Mouse (Mus musculus) right cerebral cortex, postnatal 4 days (tissue): Measurements from ENCODE around the gene Lhfp.
A peak's percentile ranks its signal among the peaks of the same experiment; 100 is the strongest.
"Not testable (repeated sequence)": the region's sequence is repeated elsewhere in the genome, so short reads cannot be mapped to it uniquely, and the experiment has no call there.

ENCODE experiments used
- DNase-seq: peaks from one replicate; pipeline ENCODE4 v3.0.0-alpha.2; 2022

Gene Lhfp

DNA sequence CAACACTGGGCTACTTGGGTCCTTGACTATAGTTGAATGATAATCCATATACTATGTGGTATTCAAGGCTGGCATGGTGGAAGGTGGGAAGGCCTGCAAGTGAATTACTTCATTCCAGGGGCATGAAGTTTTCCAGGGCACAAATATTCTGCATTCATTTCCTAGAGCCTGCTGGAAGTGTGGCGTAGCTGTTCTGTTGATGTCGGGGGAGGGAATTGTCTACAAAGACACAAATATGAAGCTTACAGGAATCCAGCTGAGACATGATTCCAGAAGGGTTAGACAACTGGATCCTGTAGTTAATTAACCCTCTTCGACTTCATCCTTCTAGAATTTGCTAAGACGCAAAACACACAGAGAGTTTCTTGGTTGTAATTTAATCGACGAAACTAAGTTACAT lies 60.4 kb downstream of the Lhfp start:
- no peak for DNase-seq

DNA sequence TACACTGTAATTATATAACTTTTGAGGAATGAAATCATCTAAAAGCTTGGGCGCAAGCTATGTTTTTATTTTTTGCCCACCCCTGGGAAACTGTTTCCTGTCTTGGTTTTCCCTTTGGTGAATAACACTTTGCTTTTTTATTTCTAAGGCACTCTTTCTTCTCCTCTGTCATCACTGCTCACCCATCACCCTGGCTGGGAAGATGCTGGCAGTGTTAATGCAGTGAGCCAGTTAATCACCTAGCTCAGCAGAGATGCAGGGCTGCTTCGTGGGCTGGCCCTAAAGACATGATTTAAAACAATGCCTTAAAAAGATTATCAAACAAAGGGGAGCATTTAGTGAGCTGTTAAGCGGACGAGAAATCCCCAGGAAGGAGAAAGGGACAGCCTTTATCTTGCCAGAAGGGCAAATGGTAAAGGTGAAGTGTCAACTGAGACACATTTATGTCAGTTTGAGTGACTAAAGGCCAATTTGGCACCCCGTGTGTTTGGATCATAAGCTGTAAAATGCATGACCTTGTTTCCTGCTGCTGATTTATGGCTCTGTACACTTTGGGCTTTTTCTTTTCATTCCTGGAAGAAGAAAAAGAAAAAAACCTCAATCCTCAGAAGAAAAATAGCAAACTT lies 60.9 kb downstream of the Lhfp start:
- no peak for DNase-seq

DNA sequence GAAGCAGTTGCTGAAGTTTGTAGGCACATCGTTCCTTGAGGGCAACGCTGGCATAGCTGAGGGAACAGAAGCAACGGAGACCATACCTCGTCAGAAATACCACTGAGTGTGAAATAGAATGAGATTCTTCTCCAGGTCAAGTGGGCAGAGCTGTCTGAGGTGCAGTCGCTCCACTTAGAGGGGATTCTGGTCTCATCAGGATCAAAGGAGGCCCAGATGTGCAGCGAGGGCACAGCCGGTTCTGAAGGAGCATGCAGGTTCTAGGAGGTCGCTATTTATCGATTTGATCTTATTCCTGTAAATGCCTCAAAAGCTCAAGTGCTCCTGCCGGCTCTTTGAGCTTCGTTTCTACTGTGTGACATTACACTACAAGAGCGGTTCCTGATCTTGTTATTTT lies 61.4 kb downstream of the Lhfp start:
- no peak for DNase-seq

DNA sequence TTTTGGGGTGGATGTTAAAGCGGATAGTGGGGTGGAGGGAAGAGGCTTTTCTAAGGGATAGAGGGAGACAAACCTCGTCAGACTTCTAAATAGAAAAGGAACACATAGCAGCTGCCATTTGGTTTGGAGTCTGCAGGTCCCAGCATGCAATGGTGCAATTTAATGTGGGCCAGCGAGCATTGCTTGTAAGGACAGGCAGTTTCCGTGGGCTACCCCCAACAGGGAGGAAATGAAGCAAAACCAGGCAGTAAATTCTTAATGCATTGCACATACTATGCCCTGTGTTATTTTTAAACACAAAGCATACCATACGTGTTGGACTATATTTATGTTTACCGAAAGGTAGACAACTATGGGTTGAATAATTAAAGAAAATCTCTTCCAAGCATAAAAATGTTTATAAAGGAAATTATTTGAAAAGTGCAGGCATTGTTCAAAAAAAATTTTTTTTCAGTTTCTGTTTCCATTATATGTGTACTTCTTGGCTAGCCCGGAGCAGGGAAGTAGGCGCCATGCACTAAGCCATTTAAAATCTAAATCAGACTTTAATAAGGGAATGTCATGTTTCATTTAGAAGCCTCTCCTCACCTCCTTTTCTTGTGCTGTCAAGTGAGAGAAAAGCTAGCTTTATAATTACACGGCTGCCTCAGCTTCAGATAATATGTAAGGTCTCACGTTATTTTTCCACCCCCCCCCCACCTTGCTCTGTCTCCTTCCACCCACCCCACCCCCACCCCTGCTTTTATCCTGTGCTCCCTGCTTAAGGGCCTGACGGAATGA lies 67.5 kb downstream of the Lhfp start:
- DNase-seq, result no peak

DNA sequence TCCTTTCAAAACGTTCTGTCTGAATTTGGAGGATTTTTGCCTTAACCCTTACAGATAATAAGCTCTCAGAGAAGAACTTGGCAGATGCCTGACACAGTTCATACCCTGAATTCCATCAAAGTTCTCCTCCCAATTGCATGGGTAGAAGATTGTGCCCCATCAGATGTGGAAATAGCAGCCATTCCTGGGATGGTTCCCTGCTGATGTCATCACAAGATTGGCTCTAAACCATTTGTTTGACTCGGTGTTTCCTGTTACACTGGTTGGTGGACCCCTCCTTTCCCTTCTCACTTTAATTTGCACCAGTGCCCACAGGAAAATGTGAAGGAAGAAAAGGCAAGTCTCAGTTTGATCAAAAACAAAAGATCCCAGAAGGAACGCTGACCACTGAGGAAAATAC lies 68.6 kb downstream of the Lhfp start:
- DNase-seq, result no peak

DNA sequence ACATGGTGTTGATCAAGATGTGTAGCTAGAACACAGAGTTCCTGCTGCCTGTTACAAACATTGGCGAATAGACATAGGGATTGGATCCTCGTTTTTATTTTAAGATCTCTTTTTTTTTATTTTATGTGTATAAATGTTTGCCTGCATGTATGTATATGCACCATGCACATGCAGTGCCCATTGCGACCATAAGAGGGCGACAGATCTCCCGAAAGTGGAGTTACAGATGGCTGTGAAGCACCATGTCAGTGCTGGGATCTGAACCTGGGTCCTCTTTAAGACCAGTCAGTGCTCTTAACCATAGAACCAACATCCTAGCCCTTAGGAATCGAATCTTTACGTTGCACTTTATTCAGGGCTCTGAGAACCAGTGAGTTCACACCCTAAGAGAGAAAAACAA lies 70.7 kb downstream of the Lhfp start:
- no peak for DNase-seq

DNA sequence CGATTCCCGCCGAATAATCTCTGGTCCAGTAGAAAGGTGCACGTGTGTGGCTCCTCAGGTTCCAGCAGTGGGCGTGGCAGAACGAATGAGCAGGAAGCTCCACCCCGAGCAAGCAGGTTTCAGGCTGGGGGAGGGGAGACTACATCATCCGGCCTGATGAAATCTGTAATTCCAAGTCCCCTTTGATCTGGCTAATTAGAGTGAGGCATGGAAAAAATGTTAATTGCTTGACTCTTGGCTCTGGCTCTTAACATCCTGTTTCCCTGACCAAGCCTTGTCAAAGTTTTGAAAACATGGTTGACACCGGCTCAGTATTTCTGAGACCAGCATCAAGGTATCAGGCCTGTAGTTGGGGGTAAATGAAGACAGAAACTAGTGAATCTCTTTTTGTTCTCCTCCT lies 77.4 kb downstream of the Lhfp start:
- not testable (repeated sequence) for DNase-seq

DNA sequence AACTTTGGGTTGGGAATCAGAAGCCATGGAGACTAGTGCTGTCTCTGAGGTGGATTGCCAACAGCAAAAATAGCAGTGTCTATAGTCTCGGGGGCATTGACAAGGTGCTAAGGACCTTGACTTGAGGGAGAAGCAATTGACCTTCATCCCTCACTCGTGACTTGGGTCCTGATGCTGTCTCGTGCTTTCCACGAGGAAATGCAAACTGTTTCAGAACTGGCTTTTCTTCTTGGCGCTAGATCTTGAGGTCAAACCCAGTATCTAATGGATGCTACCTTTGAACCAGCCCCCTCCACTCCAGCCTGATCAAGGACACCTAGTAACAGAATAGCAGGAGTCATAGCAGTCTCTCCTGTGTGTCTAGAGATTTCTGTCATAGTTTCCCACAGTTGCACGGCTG lies 78.7 kb downstream of the Lhfp start:
- DNase-seq, result no peak

DNA sequence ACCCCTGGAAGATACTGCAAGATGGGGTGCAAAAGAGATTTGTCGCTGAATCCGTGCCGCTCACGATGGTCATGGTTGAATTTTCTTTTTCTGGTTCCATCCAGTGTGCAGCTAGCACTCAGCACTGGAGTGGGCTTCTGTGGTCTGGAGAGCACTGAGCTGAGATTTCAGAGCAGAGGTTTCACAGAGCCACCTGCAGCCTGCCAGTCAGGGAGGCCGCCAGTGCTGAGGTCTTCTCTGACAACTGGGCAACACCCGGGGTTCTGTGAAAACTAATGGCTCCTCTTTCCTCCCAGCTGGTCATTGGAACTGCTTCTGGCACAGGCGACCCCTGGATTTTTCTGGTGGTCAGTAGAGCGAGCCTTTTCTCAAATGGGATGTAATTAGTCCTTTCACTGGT lies 84.2 kb downstream of the Lhfp start:
- DNase-seq, result no peak

DNA sequence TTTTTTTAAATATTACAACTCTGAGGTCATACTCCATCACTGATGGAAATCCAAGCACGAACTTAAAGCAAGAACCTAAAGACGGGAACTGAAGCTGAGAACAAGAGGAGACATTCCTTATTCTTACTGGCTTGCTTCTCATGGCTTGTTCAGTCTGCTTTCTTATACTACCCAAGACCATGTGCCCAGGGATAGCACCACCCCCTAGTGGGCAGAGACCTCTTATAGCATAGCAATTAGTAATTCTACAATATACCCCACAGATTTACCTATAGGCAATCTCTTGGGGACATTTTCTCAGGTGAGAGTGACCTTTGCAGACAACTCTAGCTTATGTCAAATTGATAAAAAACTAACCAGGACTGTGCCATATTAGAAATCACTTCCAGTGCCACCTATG lies 97.5 kb downstream of the Lhfp start:
- no peak for DNase-seq

DNA sequence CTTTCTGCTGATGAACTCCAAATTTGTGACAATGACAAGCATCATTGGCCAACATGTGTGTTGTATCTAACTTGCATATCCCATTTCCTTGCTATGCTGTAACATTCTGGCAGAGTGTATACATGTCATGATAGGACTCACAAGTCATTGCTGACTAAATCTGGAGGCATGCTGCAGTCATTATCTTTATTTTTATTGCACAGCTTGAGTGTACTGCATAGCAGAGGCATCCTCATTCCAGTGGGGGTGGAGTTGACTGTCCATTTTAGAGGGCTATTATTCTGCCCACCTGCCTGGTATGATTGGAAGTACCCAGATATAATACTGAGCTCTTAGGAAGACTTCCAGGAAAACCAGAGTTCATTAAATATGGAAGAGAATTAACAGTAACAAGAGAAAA lies 97.9 kb downstream of the Lhfp start:
- DNase-seq, result no peak

DNA sequence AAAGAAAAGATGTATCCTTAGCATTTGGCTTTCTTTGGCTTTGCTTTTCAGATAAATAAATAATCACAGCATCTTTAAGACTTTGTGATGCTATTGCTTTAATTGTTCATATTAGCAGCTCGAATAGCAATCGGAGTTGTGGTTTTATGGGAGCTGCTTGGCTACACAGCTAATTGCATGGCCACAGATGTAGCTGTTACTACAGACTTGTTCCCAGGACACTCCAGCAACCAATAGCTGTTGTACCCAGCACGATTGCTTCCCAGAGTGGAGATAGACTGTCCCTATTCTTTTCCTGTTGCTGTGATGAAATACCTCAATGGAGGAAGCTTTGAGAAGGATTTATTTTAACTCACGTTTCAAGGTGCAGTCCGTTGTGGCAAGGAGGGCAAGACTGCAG lies 98.3 kb downstream of the Lhfp start:
- no peak for DNase-seq

DNA sequence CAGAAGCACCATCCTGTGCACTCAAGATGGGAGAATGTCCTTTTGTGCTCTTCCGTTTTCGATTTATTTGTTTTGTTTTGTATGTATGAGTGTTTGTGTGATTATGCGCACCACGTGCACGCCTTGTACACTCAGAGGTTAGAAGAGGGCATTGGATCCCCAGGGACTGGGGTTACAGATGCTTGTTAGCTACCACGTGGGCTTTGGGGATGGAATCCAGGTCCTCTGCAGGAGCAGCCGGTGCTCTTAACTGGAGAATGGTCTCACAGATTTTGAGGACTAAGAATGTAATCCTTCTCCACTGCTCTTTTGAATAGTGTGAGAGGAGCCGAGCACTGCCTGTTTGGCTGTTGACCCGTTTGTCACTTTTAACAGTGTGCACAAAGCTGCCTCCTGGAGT lies 101.2 kb downstream of the Lhfp start:
- DNase-seq, result no peak

DNA sequence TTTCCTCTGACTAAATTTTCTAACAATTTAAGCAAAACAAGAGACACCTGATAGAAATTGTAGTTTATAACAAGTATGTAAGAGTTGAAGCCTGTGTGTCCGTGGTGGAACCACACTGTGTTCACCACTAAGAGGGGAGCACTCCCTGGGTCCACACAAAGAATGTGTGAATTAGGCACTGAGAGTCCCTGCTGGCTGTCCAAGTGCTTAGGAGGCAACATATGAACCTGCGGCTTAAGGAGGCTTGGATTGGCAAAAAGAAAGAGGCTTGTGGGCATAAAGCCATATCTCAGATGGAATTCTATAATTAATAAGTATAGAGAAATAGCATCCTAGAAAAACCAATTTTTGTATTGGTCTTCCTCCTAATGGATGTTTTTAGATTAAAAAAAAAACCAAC lies 104.2 kb downstream of the Lhfp start:
- DNase-seq, result no peak

DNA sequence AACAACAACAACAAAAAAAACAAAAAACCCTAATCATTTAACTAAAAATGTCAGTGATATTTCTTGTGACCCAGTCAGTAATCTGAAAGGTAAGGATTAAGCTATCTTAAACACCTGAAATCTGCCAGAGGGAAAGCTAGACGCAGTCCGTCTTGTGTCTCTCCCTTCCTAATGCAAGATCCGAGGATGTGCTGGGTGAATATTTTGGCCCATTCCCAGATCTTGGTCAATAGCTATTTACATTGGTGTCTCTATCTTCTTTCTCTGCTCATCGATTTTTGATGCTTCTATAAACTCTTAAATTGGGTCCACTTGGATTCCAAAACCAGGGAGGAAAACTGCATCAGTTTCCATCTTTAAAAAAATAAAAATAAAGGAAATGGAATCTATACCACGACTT lies 104.6 kb downstream of the Lhfp start:
- DNase-seq, result no peak

DNA sequence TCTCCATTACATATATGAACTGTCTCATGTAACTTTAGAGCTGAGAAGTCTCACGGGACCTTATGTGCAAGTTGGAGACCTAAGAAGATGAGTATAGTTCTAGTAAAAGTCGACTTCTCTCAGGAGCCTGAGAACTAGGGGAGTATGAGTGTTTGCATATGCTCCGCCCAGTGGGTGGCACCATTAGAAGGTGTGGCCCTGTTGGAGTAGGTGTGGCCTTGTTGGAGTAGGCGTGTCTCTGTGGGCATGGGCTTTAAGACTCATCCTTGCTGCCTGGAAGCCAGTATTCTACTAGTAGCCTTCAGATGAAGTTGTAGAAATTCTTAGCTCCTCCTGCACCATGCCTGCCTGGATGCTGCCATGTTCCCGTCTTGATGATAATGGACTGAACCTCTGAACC lies 105.7 kb downstream of the Lhfp start:
- DNase-seq, result no peak

DNA sequence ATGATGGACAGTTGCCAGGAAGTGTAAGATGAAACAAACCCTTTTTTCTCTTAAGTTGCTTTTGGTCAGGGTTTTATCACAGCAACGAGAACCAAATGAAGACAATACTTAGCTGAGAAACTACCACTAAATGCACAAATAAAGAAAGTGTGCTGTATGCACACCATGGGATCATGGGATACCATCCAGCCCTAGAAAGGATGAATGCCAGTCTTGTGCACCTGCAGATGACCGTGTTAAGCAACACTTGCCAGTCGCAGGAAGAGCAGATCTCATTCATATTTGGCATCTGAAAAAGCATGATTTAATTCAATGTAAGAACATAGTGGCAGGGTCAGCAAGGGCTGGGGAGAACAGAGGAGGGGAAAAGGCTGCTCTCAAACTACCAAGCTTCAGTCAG lies 107.4 kb downstream of the Lhfp start:
- DNase-seq, result no peak

DNA sequence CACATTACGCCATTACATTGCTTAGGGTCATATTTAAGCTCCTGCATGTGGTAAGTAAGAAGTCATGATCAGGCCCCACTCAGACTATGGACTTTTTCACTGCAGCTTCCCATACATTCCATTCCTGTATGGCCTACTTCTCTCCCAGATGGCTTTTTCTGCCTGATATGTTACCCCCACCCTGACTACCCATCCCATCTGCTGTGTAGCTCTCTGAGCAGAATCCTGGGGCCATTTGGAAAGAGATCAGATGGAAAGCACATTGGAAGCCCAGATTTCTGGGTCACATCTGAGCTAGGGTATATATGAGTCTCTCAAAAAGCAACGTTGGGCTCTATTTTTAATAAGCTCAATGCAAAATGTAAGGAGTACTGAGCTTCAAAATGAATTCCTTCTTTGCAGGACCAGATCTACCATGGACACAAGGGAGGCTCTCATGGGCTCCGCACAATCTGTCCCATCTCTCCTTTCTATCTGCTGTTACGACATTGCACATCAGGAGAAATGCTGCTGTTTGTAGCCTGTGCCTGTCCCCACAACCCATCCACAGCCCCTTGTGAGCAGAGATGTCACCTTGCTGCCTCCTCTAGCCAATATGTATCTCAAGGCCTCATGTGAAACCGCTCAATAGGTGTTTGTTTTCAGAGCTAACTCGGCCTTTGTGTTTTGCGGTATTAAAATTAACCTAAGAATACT lies 108.4 kb downstream of the Lhfp start:
- no peak for DNase-seq

DNA sequence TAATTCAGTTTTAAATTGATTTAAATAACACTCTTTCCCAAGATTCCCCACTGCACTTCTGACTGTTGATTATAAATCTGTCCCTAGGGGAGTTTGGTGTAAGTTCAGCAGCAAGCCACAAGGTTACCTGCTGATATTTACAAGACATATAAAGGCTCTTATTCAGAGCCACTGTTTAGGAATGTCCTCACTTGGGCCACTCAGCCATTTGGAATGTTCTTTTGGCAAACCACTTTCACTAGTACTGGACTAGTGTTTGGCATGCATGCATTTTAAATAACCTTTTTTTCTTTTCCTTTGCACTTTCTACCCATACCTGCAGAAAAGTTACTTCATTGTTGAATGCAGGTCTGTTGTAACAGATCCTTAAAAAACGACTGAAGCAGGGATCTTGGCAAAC lies 109.8 kb downstream of the Lhfp start:
- DNase-seq, result no peak

DNA sequence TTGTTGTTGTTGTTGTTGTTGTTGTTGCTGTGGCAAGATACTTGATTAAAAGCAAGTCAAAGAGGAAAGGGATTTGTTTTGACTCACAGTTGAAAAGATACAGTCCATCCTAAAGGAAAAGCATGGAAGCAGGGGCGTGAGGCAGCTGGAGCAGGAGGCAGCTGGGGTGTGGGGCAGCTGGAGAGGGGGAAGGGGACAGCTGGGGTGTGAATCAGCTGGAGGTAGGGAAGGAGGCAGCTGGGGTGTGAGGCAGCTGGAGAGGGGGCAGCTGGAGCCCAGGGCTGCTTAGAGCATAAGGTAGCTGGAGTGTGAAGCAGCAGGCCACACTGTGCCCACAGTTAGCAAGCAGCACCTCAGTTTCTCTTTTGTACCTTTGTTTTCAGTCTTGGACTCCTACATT lies 110.3 kb downstream of the Lhfp start:
- DNase-seq, result no peak

DNA sequence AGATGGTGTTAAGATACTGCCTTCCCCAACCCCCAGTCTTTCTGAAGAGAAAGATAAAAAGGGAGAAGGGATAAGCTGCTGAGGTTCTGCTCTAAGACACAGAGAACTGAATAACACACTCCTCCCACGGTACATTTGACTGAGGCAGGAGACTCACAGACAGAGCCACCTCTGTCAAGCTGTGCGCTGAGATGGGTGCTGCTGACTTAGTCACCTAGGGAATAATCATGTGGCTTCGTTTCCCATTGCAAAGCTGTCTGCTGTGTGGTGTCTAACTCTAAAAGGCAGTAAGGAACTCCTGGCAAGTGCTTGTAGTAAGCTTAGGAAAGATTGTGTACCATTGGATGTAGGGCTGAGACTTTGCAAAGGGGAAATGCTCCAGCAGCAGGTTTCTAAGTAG lies 120.6 kb downstream of the Lhfp start:
- DNase-seq, result no peak

DNA sequence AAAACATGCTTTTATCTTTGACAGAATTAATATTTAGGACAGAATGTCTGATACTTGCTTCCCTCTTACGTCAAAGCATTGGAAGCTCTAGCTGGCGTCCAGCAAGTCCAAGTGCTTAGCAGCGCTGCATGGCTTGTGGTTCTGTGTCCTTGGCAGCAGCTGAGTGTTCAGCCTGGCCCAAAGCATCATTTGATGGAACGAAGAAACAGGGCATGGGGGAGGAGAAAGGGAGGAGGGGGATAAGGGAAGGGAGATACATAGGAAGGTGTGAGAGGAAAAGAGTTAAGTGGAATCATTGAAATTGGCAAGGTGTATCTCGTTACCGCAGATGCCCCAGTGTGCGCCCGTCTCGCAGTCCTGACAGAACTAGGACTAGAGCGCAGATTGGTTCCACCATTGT lies 124.0 kb downstream of the Lhfp start:
- peak; percentile 6 for DNase-seq

DNA sequence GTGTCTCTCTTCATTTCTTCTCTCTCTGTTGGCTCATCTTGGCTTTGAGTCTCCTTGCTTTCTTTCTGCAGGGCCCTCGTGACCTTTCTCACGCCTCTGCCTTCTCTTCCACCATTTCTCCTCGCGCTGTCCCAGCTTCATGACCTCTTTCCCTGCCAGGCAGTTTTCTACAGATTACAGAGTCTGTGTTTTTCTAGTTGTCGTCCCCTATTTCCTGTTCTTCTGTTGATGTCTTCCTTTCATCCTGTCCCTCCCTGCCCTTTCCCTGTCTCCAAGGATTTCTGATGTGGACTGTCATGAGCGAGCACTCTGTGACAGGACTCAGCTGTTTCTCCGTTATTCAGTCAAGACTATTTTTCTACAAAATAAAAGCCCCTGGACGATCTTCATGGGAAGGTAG lies 124.7 kb downstream of the Lhfp start:
- DNase-seq, result no peak

DNA sequence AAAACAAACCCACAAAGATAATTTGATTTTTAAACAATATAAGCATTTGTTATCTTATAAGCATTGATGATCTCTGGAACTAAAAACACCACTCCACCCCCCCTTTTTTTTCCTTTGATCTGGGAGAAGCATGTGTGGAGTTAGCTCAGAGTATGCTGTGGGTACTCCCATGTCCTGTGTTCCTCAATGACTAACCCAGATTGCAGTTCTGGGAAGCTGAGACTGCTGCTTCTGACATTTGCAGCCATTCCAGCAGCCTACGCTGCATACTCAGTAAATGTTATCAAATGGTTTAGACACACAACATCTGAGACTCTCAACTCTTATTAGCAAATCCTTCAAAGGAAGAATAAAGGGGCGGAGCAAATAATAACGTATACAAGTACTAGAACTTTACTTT lies 128.2 kb downstream of the Lhfp start:
- DNase-seq, result no peak
